Mouse (Mus musculus): ENCODE results near the gene Ltbr. TPM values are rescaled to one million over a fixed set of nuclear protein-coding genes. Genes with fewer than 3 reads are reported as not detected.
"Not testable (repeated sequence)": the region's sequence is repeated elsewhere in the genome, so short reads cannot be mapped to it uniquely, and the experiment has no call there.

Ltbr gene
- total RNA-seq, 2 experiments from 2014 or later, result 43.8 to 48.0 TPM

DNA sequence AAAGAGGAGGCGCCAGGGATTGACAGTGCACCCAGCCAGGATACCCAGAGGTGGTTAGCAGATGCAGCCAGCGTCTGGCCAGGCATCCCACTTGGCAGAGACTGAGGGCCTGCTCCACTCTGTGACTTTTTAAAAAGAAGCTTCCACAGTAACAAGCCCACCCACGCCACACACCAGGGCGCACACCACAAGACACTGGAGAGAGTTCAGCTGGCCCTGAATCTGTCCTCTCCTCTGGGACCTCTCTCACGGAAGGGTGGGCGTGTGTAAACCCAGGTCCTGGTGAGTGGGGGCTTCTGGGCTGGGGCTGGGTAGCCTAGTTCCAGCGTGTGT is 512 bp upstream of the Ltbr start:
- no peak for DNase-seq (ENCODE audit: low spot score in 2 of 2)

- DNase-seq (ENCODE audit: low spot score in 2 of 2), result peak in 1 of 2 experiments; percentile 17
Measured at GRCm38 (mm10) chr6:125312581-125313355, 917 bp downstream of the Ltbr start.

DNA sequence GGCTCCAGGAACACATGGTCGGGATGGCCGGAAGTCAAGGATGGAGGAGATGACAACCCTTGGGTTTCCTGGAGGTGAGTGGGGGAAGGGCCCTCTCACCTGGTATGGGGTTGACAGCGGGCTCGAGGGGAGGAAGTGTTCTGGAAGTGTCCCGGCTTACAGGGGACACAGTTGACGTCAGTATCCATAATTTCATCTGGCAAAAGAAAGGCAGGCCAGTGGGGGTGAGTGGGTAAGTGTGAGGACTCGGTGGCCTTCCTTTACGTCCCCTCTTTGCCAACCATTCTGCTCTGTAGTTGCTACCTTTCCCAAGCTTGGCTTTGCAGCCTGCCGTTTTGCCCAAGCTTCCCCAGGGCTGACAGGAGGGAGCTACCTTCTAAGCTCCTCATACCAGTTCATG is 1.5 kb downstream of the Ltbr start:
- DNase-seq (ENCODE audit: low spot score in 2 of 2), result no peak

GRCm38 (mm10) chr6:125309406-125309805 is 4.3 kb downstream of the Ltbr start:
- DNase-seq (ENCODE audit: low spot score in 2 of 2), result no peak

DNA sequence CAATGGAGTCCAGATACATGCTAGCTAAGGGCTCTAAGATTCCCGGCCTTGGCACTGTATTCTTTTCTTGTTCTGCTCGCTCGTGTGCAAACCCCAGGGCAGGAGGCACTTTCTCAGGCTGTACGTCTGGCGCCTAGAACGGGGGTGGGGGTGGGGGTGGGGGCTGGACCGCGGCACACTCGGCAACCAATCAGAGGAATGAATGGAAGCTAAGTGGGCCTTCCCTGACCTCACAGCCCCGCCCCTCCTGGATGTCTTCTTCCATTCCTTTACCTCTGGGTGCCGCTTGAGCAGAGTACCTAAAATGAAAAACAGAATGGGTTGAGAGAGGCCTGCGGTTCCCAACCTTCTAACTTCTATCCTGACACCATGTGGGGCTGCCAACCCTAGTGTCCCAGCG is 4.8 kb downstream of the Ltbr start:
- no peak for DNase-seq (ENCODE audit: low spot score in 2 of 2)

DNA sequence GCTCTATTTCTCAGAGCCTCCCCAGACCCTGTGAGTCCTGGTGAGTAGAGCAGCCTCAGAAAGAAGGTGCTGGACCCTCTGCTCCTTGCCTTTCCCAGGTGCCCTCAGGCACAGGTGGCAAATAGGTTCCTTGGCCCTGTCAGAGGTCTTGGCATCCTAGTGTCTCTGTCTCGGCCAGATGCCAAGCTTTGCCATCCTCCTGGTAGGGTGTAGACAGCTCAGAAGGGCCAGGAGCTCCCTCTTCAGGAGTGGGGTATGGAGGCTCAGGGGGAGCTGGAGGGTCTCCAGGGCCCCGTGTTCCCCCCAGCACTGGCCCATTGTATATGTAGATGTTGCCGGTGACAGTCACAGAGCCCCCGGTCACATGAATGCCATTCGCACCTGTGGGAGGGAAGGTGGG is 6.6 kb downstream of the Ltbr start:
- no peak for DNase-seq (ENCODE audit: low spot score in 2 of 2)

- DNase-seq (ENCODE audit: low spot score in 2 of 2), result no peak
Measured at GRCm38 (mm10) chr6:125305465-125305864, 8.2 kb downstream of the Ltbr start.

- not testable (repeated sequence) for DNase-seq (ENCODE audit: low spot score in 2 of 2)
Measured at GRCm38 (mm10) chr6:125304408-125304807, 9.3 kb downstream of the Ltbr start.

DNA sequence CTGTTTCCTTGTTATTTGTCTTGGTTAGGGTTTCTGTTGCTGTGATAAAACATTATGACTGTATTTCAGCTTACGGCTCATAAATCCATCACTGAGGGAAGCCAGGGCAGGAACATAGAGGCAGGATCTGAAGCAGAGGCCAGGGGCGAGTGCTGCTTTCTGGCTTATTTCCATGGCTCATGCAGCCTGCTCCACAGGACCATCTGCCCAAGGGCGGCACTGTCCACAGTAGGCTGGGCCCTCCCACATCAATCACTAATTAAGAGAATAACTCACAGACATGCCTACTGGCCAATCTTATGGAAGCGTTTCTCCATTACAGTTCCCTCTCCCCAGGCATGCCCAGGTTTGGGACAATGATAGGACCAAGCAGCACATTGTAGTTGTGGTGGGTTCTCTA is 10.4 kb downstream of the Ltbr start:
- DNase-seq (ENCODE audit: low spot score in 2 of 2), result no peak

DNA sequence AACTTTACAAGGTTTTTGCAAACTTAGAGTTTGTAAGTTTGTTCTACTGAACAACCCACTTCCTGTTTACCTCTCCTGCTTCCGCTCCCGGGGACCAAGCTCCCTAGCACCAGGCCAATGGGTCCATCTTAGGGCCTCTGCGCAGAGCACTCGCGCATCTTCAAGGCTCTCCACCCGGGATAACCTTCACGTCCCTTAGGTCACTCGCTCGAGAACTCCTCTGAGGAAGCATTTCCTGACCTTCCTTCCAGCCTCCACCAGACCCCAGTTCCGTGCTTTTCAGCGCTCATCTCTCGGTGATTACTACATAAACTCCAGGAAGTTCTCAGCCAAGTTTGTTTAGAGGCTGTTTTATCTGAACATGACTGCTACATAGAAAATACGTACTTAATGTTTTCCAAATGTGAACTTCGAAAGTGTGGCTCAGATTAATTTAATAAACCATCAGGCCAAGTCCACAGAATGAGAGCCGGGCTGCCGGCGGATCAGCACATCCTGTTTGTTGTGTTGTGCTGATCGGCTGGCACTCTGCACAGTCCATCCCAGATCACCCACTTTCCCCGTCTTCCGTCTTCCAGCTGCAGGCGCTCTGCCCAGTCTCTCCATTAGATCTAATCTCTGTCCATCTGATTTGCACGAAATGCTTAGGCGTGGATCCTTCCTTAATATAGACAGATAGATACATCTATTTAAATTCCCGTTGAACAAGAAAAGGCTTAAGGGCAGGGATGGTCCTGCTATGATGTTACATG is 11.3 kb downstream of the Ltbr start:
- no peak for DNase-seq (ENCODE audit: low spot score in 2 of 2)

- DNase-seq (ENCODE audit: low spot score in 2 of 2), result no peak
Measured at GRCm38 (mm10) chr6:125300982-125301381, 12.7 kb downstream of the Ltbr start.

GRCm38 (mm10) chr6:125297149-125297820 is 16.4 kb downstream of the Ltbr start:
- DNase-seq (ENCODE audit: low spot score in 2 of 2), result no peak

DNA sequence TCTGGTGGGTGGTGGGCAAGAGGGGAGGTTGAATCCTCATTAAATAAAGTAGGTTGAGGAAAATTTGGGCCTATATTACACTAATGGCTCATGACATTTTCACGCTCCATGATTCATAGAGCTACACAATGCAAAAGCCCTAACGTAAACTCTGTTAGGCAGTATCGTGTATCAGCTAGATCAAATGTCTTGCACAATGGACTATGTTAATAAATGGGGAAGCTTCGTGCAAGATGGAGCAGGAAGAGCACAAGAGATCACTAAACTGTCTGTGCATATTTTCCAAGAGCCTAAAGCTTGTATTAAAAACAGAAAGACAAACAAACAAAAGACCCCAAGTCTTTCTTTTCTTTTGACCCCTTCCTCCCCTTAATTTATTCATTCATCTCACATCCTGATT is 19.6 kb downstream of the Ltbr start:
- no peak for DNase-seq (ENCODE audit: low spot score in 2 of 2)

DNA sequence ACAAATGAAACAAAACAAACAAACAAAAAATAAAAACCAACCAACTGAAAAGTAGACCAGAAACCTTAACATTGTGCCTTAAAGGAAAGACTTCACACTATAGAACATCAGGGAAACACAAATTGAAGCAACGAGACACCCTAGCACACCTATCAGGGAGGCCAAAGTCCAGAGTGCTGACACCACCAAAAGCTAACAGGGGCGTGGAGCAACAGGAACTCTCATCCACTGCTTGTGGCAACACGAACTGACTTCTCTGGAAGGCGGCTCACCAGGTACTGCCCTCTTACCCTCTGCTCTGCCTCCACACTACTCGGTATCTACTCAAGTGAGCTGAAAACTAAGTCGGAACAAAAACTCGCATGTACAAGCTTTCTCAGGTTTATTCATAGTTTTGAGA is 21.4 kb downstream of the Ltbr start:
- no peak for DNase-seq (ENCODE audit: low spot score in 2 of 2)

DNA sequence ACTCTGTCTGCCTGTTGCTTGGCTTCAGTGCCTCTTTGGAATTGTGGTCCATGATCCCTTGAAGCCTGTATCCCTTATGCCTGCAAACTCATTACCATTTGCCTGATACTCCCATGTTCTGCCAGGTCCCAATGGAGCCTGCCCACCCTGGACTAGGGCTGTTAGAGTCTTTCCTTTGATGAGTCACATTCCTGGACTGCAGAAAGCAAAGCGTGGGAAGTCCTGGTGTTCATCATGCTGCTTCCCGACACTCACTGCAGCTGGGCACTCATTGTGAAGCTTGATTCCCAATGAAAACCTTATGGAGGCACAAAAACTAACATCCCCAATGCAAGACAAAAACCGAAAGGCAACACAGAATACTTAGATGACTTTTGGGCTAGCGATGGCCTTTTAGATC is 22.4 kb downstream of the Ltbr start:
- no peak for DNase-seq (ENCODE audit: low spot score in 2 of 2)

GRCm38 (mm10) chr6:125288730-125289129 is 25.0 kb downstream of the Ltbr start:
- no peak for DNase-seq (ENCODE audit: low spot score in 2 of 2)

GRCm38 (mm10) chr6:125286944-125287343 is 26.7 kb downstream of the Ltbr start:
- DNase-seq (ENCODE audit: low spot score in 2 of 2), result no peak

- no peak for DNase-seq (ENCODE audit: low spot score in 2 of 2)
Measured at GRCm38 (mm10) chr6:125285890-125286289, 27.8 kb downstream of the Ltbr start, which contains the start of gene Tuba3a. Tuba3a (minus strand) TSS chr6:125286042.

- DNase-seq (ENCODE audit: low spot score in 2 of 2), result no peak
Measured at GRCm38 (mm10) chr6:125284751-125285150, 28.9 kb downstream of the Ltbr start.

- no peak for DNase-seq (ENCODE audit: low spot score in 2 of 2)
Measured at GRCm38 (mm10) chr6:125284250-125284649, 29.4 kb downstream of the Ltbr start.

GRCm38 (mm10) chr6:125282721-125283120 is 31.0 kb downstream of the Ltbr start:
- not testable (repeated sequence) for DNase-seq (ENCODE audit: low spot score in 2 of 2)

DNA sequence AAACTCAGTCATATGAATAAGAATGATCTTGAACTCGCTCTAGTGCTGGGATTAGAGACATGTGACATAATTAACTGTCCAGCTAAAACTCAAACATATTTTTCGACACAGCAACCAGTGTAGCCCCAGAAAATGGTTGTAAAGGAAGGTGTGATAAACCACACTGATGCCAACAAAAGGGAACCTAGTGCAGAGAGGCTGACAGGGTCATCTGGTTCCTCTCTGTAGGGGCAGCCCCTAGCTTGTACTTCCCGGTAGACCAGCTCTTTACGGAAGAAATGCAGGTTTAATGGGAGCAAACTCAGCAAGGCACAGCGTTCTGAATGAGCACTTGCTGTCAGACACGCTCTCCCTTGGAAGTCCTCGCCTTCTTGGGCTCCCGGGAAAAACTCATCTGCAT is 34.0 kb downstream of the Ltbr start:
- DNase-seq (ENCODE audit: low spot score in 2 of 2), result no peak
